Mouse (Mus musculus) liver, postnatal 0 days (tissue): ENCODE data around the gene Eif4e2. TPM values are rescaled to one million over a fixed set of nuclear protein-coding genes. Genes with fewer than 3 reads are reported as not detected.

Source experiments
- ATAC-seq: fragments of 200-750 bp; cut with Nextera tagmentation; 2 replicates; pipeline ENCODE4 v1.8.0; 2017; ENCODE audit warnings: mild to moderate bottlenecking, moderate library complexity
- DNase-seq: peaks from one replicate; pipeline ENCODE4 v3.0.0-alpha.2; 2016
- H3K27ac ChIP-seq: fragments of 300-500 bp; sonication (generic); 2 replicates; pipeline ENCODE4 v1.5.1; 2014; ENCODE audit warnings: antibody characterized with exemption, moderate library complexity, mild to moderate bottlenecking, low read depth
- H3K27me3 ChIP-seq: fragments of 300-500 bp; sonication (generic); 2 replicates; pipeline ENCODE4 v1.6.1; 2014; ENCODE audit warnings: low read length, control low read depth, mixed read lengths; ENCODE audit not compliant: insufficient read depth
- H3K36me3 ChIP-seq: fragments of 300-500 bp; sonication (generic); replicated peaks from 2 replicates; pipeline ENCODE4 v1.6.1; 2014; ENCODE audit warnings: mild to moderate bottlenecking, control low read depth, low read length, moderate library complexity, mixed read lengths; ENCODE audit not compliant: insufficient read depth
- H3K4me1 ChIP-seq: fragments of 300-500 bp; sonication (generic); 2 replicates; pipeline ENCODE4 v1.6.1; 2014; ENCODE audit warnings: antibody characterized with exemption, mild to moderate bottlenecking, control low read depth; ENCODE audit not compliant: insufficient read depth
- H3K4me2 ChIP-seq: fragments of 300-500 bp; sonication (generic); 2 replicates; pipeline ENCODE4 v1.6.1; 2014; ENCODE audit warnings: low read depth, mild to moderate bottlenecking, low read length, moderate library complexity, mixed read lengths
- H3K4me3 ChIP-seq: fragments of 300-500 bp; sonication (generic); 2 replicates; pipeline ENCODE4 v1.5.1; 2014; ENCODE audit warnings: low read depth, low read length
- H3K9ac ChIP-seq: fragments of 300-500 bp; sonication (generic); replicated peaks from 2 replicates; pipeline ENCODE4 v1.6.1; 2014; ENCODE audit warnings: mild to moderate bottlenecking, moderate library complexity
- H3K9me3 ChIP-seq: fragments of 300-500 bp; sonication (generic); 2 replicates; pipeline ENCODE4 v1.6.1; 2016; ENCODE audit warnings: mild to moderate bottlenecking, control low read depth, low read length, mixed read lengths
- CTCF ChIP-seq: sonication (generic); IDR thresholded peaks from 2 replicates; pipeline ENCODE4 v1.5.1; 2016; ENCODE audit warnings: antibody characterized with exemption, low read depth
- EP300 ChIP-seq: IDR thresholded peaks from 2 replicates; pipeline ENCODE4 v1.6.1; 2016; ENCODE audit warnings: antibody characterized with exemption, low read depth, mild to moderate bottlenecking
- WGBS: fragments of 180-500 bp; shearing (Covaris S2); extraction: QIAGEN DNeasy Blood & Tissue Kit; methylation state at CpG from one replicate; pipeline ENCODE4 v1.1.7; 2014; ENCODE audit not compliant: insufficient replicate concordance; 5-methylcytosine and 5-hydroxymethylcytosine counted together
- polyA plus RNA-seq: library from polyadenylated mRNA; unstranded; fragments of >200 nt; fragmentation: Nextera tagmentation; extraction: Ambion mirVana; gene quantifications from 2 replicates; pipeline ENCODE4 v1.2.1, GENCODE M21; 2015

Gene Eif4e2
- polyA plus RNA-seq, 1 experiment from 2014 or later = 91.7 TPM

DNA sequence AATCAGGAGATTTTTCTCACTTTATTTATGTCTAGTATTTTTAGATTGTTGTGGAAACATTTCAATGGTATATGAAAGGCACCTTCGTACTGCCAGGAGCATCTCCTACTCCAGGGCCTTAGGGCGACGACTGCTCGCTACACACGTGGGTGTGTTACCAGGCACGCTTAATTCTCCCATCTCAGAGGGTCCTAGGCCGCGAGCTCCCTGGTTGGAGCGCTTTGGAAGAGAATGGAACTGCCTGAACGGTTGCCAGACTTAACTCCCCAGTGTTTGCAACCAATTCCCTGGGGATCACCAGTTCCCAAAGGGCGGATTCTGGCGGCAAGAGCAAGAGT lies 50.1 kb downstream of the Eif4e2 start:
- peak overlapping the region; percentile 71 for H3K4me2 ChIP-seq
- no peak overlapping the region for H3K27ac ChIP-seq
- peaks cover 68% of the 10 kb centered on the region for H3K27me3 ChIP-seq
- 6% methylated on average over 12 of the region's 12 CpGs for WGBS
- H3K4me1 ChIP-seq = peaks cover 12% of the 10 kb centered on the region
- no peak for TF ChIP-seq CTCF
- no peak for TF ChIP-seq EP300
- no peaks in the 10 kb centered on the region for H3K9me3 ChIP-seq
- peak overlapping the region; percentile 47 for H3K4me3 ChIP-seq
- no peak for DNase-seq
- no peak overlapping the region for H3K9ac ChIP-seq
- no peaks in the 10 kb centered on the region for H3K36me3 ChIP-seq
- no peak for ATAC-seq

DNA sequence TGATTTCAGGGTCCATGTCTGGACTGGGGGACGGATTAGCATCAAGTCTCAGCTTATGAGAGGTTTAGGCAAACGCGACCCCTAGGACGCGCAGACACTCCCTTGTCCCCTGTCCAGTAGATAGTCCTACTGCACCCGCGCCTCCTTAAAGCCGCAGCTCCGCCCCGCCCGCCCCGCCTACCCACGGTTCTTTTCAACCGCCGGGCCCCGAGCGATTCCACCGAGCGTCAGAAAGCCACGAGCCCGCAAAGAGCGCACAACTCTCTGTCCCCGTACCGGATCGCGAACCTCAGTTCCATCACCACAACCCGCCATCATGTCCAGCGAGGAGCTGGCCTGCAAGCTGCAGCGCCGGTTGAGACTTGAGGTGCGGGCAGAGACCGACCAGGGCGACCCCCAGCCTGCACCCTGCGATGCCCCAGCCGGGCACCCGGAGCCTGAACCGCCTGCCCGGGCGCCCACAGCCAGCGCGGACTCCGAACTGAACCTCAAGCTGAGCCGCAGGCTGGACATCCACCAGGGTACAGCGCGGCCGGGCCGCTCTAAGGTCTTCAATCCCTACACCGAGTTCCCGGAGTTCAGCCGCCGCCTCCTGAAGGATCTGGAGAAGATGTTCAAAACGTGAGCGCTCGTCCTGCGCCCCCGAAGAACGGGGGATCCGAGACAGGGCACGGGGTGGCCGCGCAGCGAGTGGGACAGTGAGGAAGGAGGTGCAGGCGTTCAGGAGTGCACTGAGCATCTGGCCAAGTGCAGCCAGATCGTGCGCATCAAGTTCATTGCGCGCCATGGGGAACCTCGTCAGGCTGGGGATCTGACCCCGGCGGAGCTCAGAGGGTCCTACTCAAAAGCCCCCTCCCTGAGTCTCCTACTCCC lies 50.7 kb downstream of the Eif4e2 start, which contains the start of gene Efhd1:
Gene Efhd1, plus strand, starts transcription at position 230 of the 873 bp plus-strand sequence.
- no peaks in the 10 kb centered on the region for H3K9me3 ChIP-seq
- peak within 1 kb of the TSS; percentile 47 for H3K4me3 ChIP-seq
- ATAC-seq (no peak), DNase-seq (peak; percentile 27)
- H3K27ac ChIP-seq = no peak within 1 kb of the TSS
- H3K4me1 ChIP-seq = peaks cover 12% of the 10 kb centered on the region
- peaks cover 63% of the 10 kb centered on the region for H3K27me3 ChIP-seq
- WGBS = under 1% methylated on average over 66 of the region's 70 CpGs
- H3K4me2 ChIP-seq = peak within 1 kb of the TSS; percentile 71
- TF ChIP-seq CTCF (no peak), EP300 (no peak)
- no peaks in the 10 kb centered on the region for H3K36me3 ChIP-seq
- H3K9ac ChIP-seq = no peak within 1 kb of the TSS

DNA sequence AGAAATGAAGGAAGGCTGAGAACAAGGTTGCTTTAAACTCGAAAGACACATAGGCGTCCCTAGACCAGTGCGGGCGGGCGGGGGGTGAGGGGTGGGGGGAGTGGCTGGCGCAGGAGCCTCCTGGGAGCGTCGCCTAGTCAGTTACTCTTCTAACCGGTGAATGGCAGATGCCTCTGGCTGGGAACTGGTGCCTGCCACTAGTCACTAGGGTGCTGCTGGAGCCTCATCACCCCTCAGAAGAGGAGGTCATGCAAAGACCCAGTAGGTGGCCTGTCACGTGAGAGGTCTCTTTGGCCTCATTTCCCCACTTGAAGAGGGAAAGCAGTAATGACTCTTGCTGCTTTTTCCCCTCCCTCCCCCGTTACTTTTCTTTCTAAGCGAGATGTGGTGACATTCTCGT lies 51.5 kb downstream of the Eif4e2 start:
- TF ChIP-seq CTCF (no peak), EP300 (no peak)
- no peak overlapping the region for H3K9ac ChIP-seq
- no peaks in the 10 kb centered on the region for H3K9me3 ChIP-seq
- H3K4me3 ChIP-seq = peak overlapping the region; percentile 47
- ATAC-seq = no peak
- WGBS = 1% methylated on average over 13 of the region's 13 CpGs
- no peak for DNase-seq
- peak overlapping the region; percentile 71 for H3K4me2 ChIP-seq
- peaks cover 60% of the 10 kb centered on the region for H3K27me3 ChIP-seq
- H3K36me3 ChIP-seq = no peaks in the 10 kb centered on the region
- H3K27ac ChIP-seq = no peak overlapping the region
- H3K4me1 ChIP-seq = peaks cover 12% of the 10 kb centered on the region

DNA sequence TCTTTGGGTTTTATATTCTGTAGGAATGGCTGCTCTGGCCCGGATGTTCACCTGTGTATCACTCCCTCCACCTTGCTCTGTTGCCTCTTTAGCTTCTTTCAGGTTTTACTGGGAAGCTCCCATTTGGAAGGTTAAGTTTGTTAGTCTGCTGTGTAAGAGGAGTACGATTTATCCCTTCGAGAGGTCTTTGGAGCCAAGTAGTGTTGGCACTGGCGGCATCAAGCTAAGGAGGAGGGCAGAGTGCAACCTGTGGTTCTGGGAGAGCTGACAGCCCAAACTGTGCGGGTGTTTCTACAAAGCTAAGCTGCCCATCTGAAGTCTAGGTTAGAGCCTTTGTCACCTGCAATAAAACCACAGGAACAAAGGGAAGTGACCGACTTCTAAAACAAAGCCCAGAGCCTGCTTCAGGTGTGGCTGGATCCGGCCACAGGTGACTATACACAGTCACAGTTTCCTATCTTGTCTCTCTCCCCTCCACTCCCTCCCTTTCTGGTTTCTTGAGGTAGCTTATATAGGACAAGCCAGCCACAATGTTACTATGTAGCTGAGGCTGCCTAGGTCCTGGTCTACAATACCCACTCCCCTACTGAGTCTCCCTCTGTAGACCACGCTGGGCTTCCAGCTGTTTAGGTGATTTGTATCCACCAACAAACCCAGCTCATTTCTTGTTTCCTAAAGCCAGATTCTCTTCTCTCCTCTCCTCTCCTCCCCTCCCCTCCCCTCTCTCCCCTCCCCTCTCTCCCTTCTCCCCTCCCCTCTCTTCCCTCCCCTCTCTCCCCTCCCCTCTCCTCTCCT lies 52.8 kb downstream of the Eif4e2 start:
- no peak for DNase-seq
- peaks cover 12% of the 10 kb centered on the region for H3K4me1 ChIP-seq

DNA sequence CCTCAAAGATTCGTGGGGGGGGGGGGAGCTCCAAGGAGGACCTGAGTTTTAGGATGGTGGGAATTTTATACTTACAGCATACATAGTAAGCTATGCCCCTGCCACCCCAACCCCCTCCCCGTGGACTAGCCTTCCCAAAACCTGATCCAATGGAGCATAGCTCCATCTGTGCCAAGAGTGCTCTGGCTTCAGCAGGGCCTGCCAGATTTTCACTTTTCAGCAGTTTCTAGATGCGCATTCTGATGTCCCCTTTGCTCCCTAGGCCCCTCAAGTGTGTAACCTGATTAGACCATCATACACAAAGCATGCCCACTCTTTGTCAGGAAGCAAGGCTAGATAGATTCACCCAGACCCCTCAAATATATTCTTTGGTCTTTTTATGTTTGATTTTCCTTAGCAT lies 56.5 kb downstream of the Eif4e2 start:
- H3K4me1 ChIP-seq = no peaks in the 10 kb centered on the region
- ATAC-seq (no peak), DNase-seq (no peak)
- TF ChIP-seq CTCF (no peak), EP300 (no peak)
- no peaks in the 10 kb centered on the region for H3K36me3 ChIP-seq
- H3K9me3 ChIP-seq = no peaks in the 10 kb centered on the region
- H3K4me3 ChIP-seq = no peak overlapping the region
- 40% methylated on average over 3 of the region's 3 CpGs for WGBS
- H3K27ac ChIP-seq = no peak overlapping the region
- no peak overlapping the region for H3K4me2 ChIP-seq
- H3K27me3 ChIP-seq = peaks cover 23% of the 10 kb centered on the region
- no peak overlapping the region for H3K9ac ChIP-seq

More for the DNA sequence above, 52.8 kb downstream of the Eif4e2 start:
- no peak overlapping the region for H3K27ac ChIP-seq
- H3K9me3 ChIP-seq = no peaks in the 10 kb centered on the region
- WGBS = 26% methylated on average over 8 of the region's 8 CpGs
- no peak overlapping the region for H3K9ac ChIP-seq
- no peaks in the 10 kb centered on the region for H3K36me3 ChIP-seq
- peaks cover 60% of the 10 kb centered on the region for H3K27me3 ChIP-seq
- H3K4me3 ChIP-seq = no peak overlapping the region
- ATAC-seq = no peak
- TF ChIP-seq EP300 (no peak), CTCF (no peak)
- H3K4me2 ChIP-seq = no peak overlapping the region
